14 mouse cellular contexts compared by ENCODE assay signal in genomic region chr11:74483153-74483817, GRCm38 (mm10).
"Had no signal": no experiment of that assay in that cellular context is flagged by ENCODE, and none has a peak within 500 bp of the region (broad histone marks: within the 10 kb centered on the region; RNA-seq: fewer than 3 reads in every experiment).

No protein-coding gene starts in this region.

- H3K4me3 ChIP-seq: liver, embryonic 15.5 days; midbrain, embryonic 13.5 days; neural tube, embryonic 12.5 days had no signal

- H3K4me2 ChIP-seq: liver, embryonic 11.5 days; liver, embryonic 15.5 days; midbrain, embryonic 13.5 days; neural tube, embryonic 12.5 days had no signal

- H3K36me3 ChIP-seq: liver, embryonic 15.5 days; midbrain, embryonic 13.5 days; neural tube, embryonic 12.5 days had no signal

- H3K27me3 ChIP-seq: liver, embryonic 15.5 days; midbrain, embryonic 13.5 days; neural tube, embryonic 12.5 days had no signal

- DNase-seq: kidney, adult 8-10 months; kidney, postnatal 25 days; left cerebral cortex, postnatal 4 days; lung, adult 2 months; lung, postnatal 14 days; retina, postnatal 1 day; right cerebral cortex, postnatal 4 days; spleen, adult 18-20 months; thymus, adult 18-20 months; thymus, postnatal 14 days had no signal
